Mouse (Mus musculus) liver, adult 2 months (tissue): ENCODE measurements around the gene Gtf2a2.

Experiments
- CTCF ChIP-seq: fragments of 200-500 bp; IDR thresholded peaks from 2 replicates; pipeline ENCODE4 v1.5.1; 2011; ENCODE audit warnings: low read depth, low read length, control low read depth
- POLR2A ChIP-seq: fragments of 200-500 bp; IDR thresholded peaks from 2 replicates; pipeline ENCODE4 v1.6.1; 2011; ENCODE audit warnings: low read length, control low read depth; ENCODE audit not compliant: insufficient read depth; ENCODE audit errors: extremely low read depth

- TF ChIP-seq CTCF = no peak
- no peak for TF ChIP-seq POLR2A
Observed at GRCm38 (mm10) chr9:70011537-70012407, 578 bp upstream of the Gtf2a2 start.
